Mouse (Mus musculus) CH12.LX (cell line): ENCODE measurements at regions not wholly inside any gene's neighbourhood (a gene's known extent, or its start where the extent isn't known, plus 50 kb on each side); places are given as distances from the start of the nearest gene placed in this dataset.

Experiments
- DNase-seq: peaks from one replicate; pipeline ENCODE4 v3.0.0-alpha.2; 2013; ENCODE audit errors: extremely low read depth
- H3K27ac ChIP-seq: 2 replicates; pipeline ENCODE4 v1.5.1; 2012; ENCODE audit warnings: low read depth, mild to moderate bottlenecking, control low read depth, moderate library complexity; ENCODE audit not compliant: insufficient read depth
- H3K27me3 ChIP-seq: replicated peaks from 2 replicates; pipeline ENCODE3; 2012; ENCODE audit warnings: inconsistent platforms
- H3K36me3 ChIP-seq, 2 experiments: replicated peaks in 1 of 2; 2 replicates each; pipeline versions ENCODE3 to v1.6.1; 2012; ENCODE audit warnings: inconsistent platforms in 1 of 2, low read length in 1 of 2, mild to moderate bottlenecking in 1 of 2, mixed read lengths in 1 of 2, moderate library complexity in 1 of 2; ENCODE audit not compliant: control insufficient read depth in 1 of 2, insufficient read depth in 1 of 2
- H3K4me1 ChIP-seq, 2 experiments: 2 replicates each; pipeline ENCODE4 v1.6.1; 2012; ENCODE audit warnings: inconsistent platforms in 1 of 2, moderate library complexity in 1 of 2; ENCODE audit not compliant: insufficient read depth in 2 of 2, control insufficient read depth in 1 of 2
- H3K4me2 ChIP-seq: 2 replicates; pipeline ENCODE4 v1.6.1; 2012; ENCODE audit warnings: low read depth, mild to moderate bottlenecking, control low read depth; ENCODE audit not compliant: poor library complexity, insufficient read depth, severe bottlenecking
- H3K4me3 ChIP-seq, 3 experiments: fragments of 150-350 bp in 1 of 3; sonication (generic) in 1 of 3; replicated peaks in 1 of 3; 2 replicates each; pipeline versions ENCODE3 to v1.5.1; 2011 to 2012; ENCODE audit warnings: low read depth in 2 of 3, low read length in 2 of 3, mild to moderate bottlenecking in 2 of 3, moderate library complexity in 2 of 3, control low read depth in 1 of 3, improper control_type of control experiment in 1 of 3, inconsistent platforms in 1 of 3, mixed read lengths in 1 of 3; ENCODE audit not compliant: poor library complexity in 1 of 3
- H3K79me2 ChIP-seq: replicated peaks from 2 replicates; pipeline ENCODE4 v1.6.1; 2012; ENCODE audit warnings: mild to moderate bottlenecking, moderate library complexity; ENCODE audit not compliant: control insufficient read depth, poor library complexity, insufficient read depth, severe bottlenecking; ENCODE audit errors: extremely low read depth
- H3K9ac ChIP-seq: 2 replicates; pipeline ENCODE4 v1.6.1; 2012; ENCODE audit warnings: low read depth, mild to moderate bottlenecking, control low read depth, moderate library complexity; ENCODE audit not compliant: insufficient read depth
- H3K9me3 ChIP-seq: replicated peaks from 2 replicates; pipeline ENCODE3; 2012; ENCODE audit warnings: low read length, inconsistent platforms, mixed read lengths
- BHLHE40 ChIP-seq: IDR thresholded peaks from 2 replicates; pipeline ENCODE4 v1.6.1; 2011; ENCODE audit warnings: mild to moderate bottlenecking, low read depth, low read length, improper control_type of control experiment
- CHD1 ChIP-seq: IDR thresholded peaks from 2 replicates; pipeline ENCODE4 v1.6.1; 2012; ENCODE audit warnings: low read depth, low read length, improper control_type of control experiment, inconsistent platforms
- ELF1 ChIP-seq: IDR thresholded peaks from 2 replicates; pipeline ENCODE4 v1.6.1; 2014; ENCODE audit warnings: low read depth, mild to moderate bottlenecking, inconsistent platforms, low read length, improper control_type of control experiment
- EP300 ChIP-seq: IDR thresholded peaks from 2 replicates; pipeline ENCODE4 v1.6.1; 2011; ENCODE audit warnings: low read length, improper control_type of control experiment
- ETS1 ChIP-seq: conservative IDR thresholded peaks from 2 replicates; pipeline ENCODE4 v1.6.1; 2012; ENCODE audit warnings: low read depth, mild to moderate bottlenecking, inconsistent platforms, low read length, improper control_type of control experiment, moderate library complexity
- HCFC1 ChIP-seq: IDR thresholded peaks from 2 replicates; pipeline ENCODE4 v1.6.1; 2012; ENCODE audit warnings: low read depth, mild to moderate bottlenecking, inconsistent platforms, low read length, improper control_type of control experiment
- MAFK ChIP-seq: IDR thresholded peaks from 2 replicates; pipeline ENCODE4 v1.6.1; 2011; ENCODE audit warnings: low read length, improper control_type of control experiment; ENCODE audit not compliant: insufficient replicate concordance
- MAX ChIP-seq: IDR thresholded peaks from 2 replicates; pipeline ENCODE4 v1.6.1; 2011; ENCODE audit warnings: low read length, improper control_type of control experiment
- MEF2A ChIP-seq: IDR thresholded peaks from 2 replicates; pipeline ENCODE4 v1.6.1; 2014; ENCODE audit warnings: low read depth, mild to moderate bottlenecking, inconsistent platforms, low read length, improper control_type of control experiment, borderline replicate concordance
- MXI1 ChIP-seq: IDR thresholded peaks from 2 replicates; pipeline ENCODE4 v1.6.1; 2011; ENCODE audit warnings: mild to moderate bottlenecking, low read depth, low read length, improper control_type of control experiment
- MYC ChIP-seq: IDR thresholded peaks from 2 replicates; pipeline ENCODE4 v1.6.1; 2011; ENCODE audit warnings: low read depth, mild to moderate bottlenecking, improper control_type of control experiment, low read length
- NRF1 ChIP-seq: IDR thresholded peaks from 2 replicates; pipeline ENCODE4 v1.6.1; 2014; ENCODE audit warnings: low read depth, mild to moderate bottlenecking, inconsistent platforms, low read length, improper control_type of control experiment, moderate library complexity
- POLR2A ChIP-seq: IDR thresholded peaks from 2 replicates; pipeline ENCODE4 v1.6.1; 2011; ENCODE audit warnings: low read depth, mild to moderate bottlenecking, improper control_type of control experiment, low read length
- USF1 ChIP-seq: IDR thresholded peaks from 2 replicates; pipeline ENCODE4 v1.6.1; 2014; ENCODE audit warnings: low read depth, mild to moderate bottlenecking, inconsistent platforms, low read length, improper control_type of control experiment
- USF2 ChIP-seq: conservative IDR thresholded peaks from 2 replicates; pipeline ENCODE4 v1.6.1; 2011; ENCODE audit warnings: low read depth, low read length, improper control_type of control experiment
- dilution Hi-C: fragments of 300-500 bp; cut with MboI; formaldehyde crosslinking; loops from 2 replicates; pipeline ENCODE4 v1.14.3; 2020; ENCODE audit warnings: low sequenced_read_pairs; ENCODE audit not compliant: extremely low pct_unique_long_range_greater_than_20kb, extremely low pct_ligation_motif_present
- in situ Hi-C: fragments of 300-500 bp; cut with MboI; formaldehyde crosslinking; loops from 3 replicates; pipeline ENCODE4 v1.14.3; 2019; ENCODE audit warnings: low sequenced_read_pairs, low pct_ligation_motif_present, low pct_unique_long_range_greater_than_20kb, mixed read lengths

DNA sequence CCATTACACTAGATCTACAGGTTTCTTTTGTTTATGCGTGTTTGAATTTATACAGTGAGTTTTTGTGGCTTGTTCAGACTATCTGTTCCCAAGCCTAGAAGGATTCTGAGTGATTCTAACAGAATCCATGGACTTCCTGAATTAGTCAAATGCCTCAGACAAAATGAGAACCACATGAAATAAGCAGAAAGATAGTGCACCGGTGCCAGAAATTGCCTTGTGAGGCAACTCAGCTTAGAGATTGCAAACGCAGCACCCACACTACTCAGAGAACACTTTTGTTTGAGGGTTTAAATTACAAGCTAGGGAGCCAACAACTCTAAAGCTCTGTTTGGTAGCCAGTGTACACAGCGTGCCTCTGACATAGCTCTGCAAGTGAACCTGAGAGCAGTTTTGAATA lies 543.9 kb downstream of the Plcl1 start:
- in situ Hi-C loops: no loop called here
- Histone ChIP-seq H3K27me3 (no peaks in the 10 kb centered on the region), H3K27ac (no peak overlapping the region), H3K9me3 (no peaks in the 10 kb centered on the region), H3K79me2 (no peaks in the 10 kb centered on the region), H3K4me3 (no peak overlapping the region), H3K4me1 (no peaks in the 10 kb centered on the region), H3K4me2 (no peak overlapping the region), H3K36me3 (no peaks in the 10 kb centered on the region), H3K9ac (no peak overlapping the region)
- TF ChIP-seq MAFK (no peak), USF1 (no peak), USF2 (no peak), NRF1 (no peak)
- dilution Hi-C loops: no loop called here
- no peak for DNase-seq

DNA sequence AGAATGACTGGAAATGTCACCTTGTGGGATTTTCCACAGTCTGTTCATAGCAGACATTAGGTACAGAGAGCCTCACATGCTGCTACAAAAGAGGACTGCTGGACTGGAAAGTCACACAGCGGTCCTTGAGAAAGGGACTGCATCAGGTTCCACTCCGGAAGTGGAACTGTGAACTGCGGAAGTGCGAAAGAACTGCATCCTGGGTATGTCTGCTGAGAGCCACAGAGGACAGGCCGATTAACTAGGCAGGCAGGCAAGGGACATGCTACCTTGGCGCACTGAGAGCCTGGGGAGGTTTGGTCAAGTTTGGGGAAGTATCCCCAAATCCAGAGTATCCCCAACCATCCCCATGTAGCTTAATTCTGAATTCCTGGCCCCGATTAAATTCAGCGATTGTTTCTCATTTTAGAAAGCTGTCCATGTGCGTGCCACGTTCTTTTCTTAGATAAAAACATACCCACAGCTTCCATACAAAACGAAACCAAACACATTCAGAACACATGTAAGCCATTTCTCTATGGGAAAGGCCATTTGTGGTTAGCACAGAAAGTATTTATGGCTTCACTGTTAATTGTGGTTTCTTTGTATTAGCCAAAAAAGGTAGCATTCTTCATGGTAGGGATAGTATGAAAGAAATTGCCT lies 552.2 kb downstream of the Plcl1 start:
- TF ChIP-seq MXI1: 0 out of 2 replicates have a peak, but pooled peaks have one; percentile 16
- no peak for TF ChIP-seq NRF1
- TF ChIP-seq EP300: peak; percentile 22; the same call in 1 of the 2 replicates
- peak; percentile 80 for TF ChIP-seq MYC
- TF ChIP-seq MAX: peak; percentile 72; the same call in 1 of the 2 replicates
- peak; percentile 31; the same call in 1 of the 2 replicates for TF ChIP-seq ETS1
- TF ChIP-seq MEF2A: peak; percentile 28; the same call in 1 of the 2 replicates
- peak; percentile 50; the same call in 1 of the 2 replicates for TF ChIP-seq POLR2A
- peak; percentile 55 for TF ChIP-seq BHLHE40
- no peak for TF ChIP-seq CHD1
- no peak for TF ChIP-seq MAFK
- peak; percentile 44; the same call in 1 of the 2 replicates for TF ChIP-seq HCFC1
- TF ChIP-seq ELF1: peak; percentile 81
- TF ChIP-seq, all 38 proteins: peak for 10
- Histone ChIP-seq H3K27ac (no peak overlapping the region), H3K36me3 (no peaks in the 10 kb centered on the region), H3K4me1 (peaks cover 0 to 6% of the 10 kb centered on the region in 2 experiments; a peak in 2 of 4 replicates), H3K27me3 (no peaks in the 10 kb centered on the region), H3K9ac (no peak overlapping the region; the same call in 1 of the 2 replicates), H3K9me3 (no peaks in the 10 kb centered on the region), H3K4me2 (peak overlapping the region; percentile 60; the same call in 1 of the 2 replicates), H3K4me3 (no peak overlapping the region), H3K79me2 (no peaks in the 10 kb centered on the region)
- in situ Hi-C loops (no loop called here), dilution Hi-C loops (no loop called here)
- peak; percentile 31 for DNase-seq
